Mouse (Mus musculus) T-helper 2 cell (primary cell): ENCODE measurements around the gene Frem1.

ENCODE experiments used
- in situ Hi-C: fragments of 300-600 bp; cut with MboI, MseI; formaldehyde crosslinking; loops from one replicate; pipeline ENCODE4 v1.15.1; 2025; ENCODE audit warnings: high pct_unique_total_duplicates

Frem1 gene

DNA sequence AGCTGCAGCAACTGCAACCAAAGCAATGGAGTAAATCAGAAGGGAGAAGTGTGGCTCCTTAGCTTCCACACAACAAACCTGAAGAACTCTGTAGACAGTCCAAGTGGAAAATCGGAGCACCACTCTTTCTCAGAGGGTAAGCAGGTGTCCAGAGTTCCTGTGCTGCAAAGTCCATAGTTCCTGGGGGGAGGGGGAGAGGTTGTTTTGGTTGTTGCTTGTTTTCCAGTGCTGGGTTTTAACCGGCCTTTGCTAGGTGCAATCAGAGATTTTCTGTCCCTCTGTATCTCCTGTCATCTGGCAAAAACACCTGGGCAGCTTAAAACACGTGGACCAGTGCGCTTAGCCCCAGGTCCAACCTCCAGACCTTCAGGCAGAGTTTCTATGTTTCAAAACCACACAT, 177.3 kb downstream of the Frem1 start:
- in situ Hi-C loops = no loop called here

DNA sequence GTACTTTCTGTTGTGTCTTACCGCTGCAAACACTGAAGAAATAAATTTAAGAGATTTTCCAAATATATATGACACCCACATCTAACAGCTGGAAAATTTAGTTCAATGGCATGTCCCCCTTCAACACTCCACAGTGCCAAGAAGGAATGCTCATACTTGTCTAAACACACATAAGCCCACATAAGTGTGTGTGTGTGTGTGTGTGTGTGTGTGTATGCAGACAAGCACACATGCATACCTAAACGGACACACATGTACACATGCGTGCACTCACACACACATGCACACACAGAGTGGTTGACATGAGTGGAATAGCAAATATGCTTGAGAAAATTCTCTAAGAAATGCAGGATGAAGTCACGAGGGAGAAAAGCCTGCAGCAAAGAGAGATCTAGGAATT, 179.6 kb downstream of the Frem1 start:
- in situ Hi-C loops = no loop called here

DNA sequence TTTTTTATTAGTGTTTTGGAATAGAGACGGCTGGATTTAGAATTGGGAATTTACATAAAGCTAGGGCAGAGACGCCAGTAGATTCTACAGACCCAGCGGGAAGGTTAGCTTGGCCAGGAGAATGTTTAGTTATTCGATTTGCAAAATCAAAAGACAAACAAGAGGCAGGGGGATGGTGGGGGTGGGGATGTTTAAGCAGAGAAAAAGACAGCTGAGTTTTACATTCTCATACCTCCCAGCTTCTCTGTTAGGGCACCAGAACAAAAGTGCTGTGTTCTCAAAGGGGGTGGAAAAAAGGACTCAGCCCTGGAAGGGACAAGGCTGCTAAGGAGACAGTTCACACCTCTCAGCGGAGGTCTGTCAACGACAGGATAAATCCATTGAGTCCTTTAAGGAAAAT, 180.0 kb downstream of the Frem1 start:
- in situ Hi-C loops = no loop called here

DNA sequence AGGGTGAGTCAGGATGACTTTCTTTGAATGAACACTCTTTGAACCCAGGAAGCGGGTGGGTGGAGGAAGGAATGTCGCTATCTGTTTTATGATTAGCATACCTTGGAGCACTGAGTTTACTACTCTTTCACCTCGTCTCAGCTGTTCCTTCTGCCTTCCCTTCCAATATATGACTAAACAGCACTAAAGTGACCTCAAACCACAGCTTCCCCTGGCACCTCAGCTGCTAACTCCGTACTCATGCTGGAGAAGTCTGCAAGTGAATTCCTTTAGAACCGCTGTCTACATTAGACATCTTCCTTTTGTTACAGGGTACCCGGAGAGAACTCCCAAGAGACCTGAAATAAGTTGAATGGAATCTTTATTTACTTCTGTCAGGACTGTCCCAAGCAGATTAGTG, 181.2 kb downstream of the Frem1 start:
- in situ Hi-C loops = no loop called here

DNA sequence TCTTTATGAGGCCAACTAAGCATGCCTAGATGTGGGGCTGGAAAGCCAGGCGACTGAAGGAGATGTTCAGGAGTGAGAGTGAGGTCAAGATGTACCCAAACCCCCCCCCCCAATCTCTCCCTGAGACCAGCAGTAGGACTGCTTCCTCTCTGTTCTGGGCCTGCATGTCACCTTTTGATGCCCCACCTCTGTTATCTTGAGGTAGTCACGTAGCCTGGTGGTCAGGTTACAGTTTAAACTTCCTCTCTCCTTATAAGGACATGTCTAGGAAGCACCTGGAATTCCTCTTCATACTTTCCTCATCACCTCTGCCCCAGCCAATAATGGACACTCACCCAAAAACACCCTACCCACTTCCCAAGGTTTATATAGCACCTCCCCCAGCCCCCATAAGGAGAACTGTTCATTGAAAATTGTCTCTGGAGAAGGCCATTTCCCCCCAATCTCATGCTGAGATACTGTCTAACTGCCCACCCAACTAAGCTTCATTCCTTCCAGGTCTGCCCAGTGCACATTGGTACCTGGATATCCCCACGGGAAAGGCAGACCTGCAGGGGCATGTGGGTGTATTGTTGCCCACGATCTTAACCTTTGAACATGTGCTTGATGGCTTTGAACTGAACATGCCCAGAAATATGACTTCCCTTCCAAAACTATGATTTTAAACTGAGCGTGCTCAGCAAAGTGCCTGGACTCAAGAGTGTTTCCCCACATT, 184.3 kb downstream of the Frem1 start:
- in situ Hi-C loops = no loop called here

DNA sequence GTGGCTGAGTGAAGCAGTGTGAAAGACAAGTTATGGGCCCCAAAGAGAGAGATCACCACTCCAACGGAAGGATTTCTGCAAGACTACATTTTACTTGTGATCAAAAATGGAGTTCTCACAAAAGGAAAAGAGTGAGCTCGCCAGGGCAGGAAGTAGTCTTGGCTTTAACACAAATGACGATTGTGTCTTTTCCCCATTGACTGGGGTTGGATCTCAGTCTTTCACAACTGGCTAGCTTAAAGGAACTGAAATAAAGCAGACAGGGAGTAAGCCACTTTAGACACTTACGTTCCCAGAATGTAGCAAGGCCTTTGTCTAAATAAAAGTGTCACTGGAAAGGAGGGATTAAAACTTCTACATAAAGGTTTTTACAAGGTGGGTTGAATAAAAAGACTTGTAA, 185.0 kb downstream of the Frem1 start:
- in situ Hi-C loops = no loop called here

DNA sequence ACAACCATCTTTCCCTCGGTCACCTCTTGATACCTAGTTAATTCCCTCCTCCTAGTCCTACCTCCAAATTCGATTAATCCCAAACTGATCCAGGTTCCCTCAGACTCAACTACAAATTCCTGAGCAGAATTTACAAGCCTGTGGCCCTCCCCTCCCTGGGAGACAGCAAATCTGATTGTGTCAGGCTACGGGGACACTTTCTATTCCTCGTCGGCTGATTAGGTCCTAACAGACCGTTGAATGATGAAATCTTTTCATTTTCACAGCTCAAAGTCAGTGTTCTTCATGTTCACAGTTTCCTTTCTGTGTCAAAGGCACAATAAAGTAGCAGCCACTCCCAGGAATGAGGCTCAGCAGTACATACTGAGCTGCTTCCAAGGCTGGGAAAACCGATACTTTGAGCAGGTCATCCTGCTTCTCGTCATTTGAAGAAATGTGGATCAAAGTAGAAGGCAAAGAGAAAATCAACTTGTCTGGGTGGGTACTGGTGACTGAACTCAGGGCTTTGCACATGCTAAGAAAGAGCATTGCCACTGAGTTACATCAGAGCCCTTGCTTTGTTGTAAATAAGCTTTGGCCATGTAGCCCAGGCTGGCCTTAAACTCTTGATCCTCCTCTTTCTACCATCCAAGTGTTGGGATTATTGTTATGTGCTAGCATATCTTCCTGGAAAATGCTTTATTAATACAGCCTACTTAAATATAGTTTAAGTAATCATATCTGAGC, 187.0 kb downstream of the Frem1 start:
- in situ Hi-C loops = no loop called here

DNA sequence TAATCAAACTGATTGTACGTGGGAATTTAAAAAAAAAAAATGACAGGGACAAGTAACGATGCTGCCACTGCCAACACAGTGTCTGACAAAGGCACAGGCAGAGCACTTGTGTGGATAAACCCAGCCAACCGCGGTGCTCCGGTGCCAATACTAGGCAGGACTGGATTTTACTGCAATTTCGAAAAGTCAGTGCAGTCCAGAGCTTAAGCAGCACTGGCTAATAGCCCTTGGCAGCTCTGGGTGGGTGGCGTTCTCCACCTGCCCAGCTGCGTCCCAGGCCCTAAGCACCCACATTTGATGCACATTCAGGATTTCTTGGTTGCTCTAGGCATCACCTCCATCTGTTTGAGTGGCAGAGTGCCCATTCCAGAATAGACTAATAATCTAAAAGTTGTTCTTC, 188.8 kb downstream of the Frem1 start:
- in situ Hi-C loops = no loop called here

DNA sequence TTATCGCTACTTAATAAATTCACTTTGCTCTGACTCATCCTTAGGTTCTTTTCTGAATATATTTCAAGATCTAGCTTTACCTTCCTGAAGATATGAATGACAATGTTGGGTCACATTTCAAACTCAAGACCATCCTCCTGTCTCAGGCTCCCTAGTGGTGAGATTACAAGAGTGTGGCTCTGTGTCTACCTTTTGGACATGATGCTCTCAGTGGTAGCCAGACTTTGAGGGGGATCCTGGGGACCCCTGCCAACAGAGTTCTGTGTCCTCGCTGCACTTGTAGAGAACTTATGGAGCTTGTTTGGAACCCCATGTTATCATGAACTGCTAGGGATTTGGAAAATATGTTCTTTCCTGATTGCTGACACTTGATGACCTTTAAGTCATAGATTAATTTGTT, 190.7 kb downstream of the Frem1 start:
- in situ Hi-C loops = no loop called here

DNA sequence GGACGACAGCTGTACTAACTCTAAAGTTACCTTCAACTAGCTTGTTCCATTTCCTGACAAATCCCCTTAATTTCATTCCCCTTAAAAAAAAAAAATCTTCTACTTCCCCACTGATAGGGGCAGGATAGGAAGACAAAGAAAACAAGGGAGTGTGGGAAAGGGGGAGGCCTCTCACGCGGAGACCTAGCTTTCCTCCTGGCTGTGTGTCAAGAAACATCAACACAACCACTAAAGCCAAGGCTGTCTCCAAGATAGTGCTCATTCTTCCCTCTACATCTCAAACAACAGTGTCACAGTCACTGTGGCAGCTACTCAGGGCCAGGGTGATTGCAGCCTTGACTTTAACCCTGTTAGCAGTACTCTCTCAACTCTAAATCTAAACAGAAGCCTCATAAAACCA, 191.6 kb downstream of the Frem1 start:
- in situ Hi-C loops = no loop called here

DNA sequence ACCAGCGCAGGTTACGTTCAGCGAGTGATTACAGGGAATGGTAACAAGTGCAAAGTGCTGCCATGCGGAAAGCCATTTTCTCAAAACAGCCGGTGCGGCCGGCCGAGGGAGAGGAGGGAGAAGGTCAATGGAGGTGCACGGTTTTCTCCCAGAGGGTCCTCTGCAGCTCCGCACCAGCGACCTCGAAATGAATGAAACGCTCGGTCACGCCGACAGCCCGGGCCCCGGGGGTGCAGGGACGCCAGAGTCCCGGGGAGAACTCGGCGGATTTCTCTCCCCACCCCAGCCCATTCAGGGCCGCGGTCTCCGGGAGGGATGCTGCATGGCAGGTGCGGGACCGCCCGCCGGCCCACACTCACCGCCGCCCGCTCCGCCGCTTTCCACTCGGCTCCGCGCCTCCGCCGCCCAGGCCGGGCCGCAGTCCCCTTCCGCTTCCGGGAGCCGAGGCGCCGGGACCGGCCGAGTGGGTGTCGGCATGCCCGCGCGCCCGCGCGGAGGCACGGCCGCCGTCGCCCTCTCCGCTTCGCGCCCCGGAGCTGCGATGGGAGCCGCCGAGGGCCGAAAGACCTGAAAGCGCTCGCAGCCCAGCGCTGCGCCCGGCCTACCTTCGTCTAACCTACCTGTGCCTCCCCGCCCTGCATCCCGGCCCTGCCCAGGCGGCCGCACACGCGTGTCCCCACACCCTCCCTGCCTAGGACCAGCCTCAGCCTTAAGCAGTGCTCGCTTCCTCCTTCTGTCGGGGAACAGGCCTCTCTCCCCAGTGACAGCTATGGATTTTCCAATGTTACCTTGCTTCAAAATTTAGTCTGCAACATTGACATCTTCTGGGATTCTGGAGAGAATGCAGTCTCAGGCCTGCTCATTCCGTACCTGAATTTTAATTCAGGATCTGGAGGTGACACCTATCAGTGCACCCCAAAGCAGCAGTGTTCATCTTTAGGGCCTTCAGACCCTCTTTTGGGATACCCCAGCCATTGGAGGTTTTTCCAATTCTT, 192.7 kb downstream of the Frem1 start, which contains the start of gene Zdhhc21:
Zdhhc21 (minus strand) TSS at position 828 of the 995 bp plus-strand sequence.
- in situ Hi-C loops = no loop called here

DNA sequence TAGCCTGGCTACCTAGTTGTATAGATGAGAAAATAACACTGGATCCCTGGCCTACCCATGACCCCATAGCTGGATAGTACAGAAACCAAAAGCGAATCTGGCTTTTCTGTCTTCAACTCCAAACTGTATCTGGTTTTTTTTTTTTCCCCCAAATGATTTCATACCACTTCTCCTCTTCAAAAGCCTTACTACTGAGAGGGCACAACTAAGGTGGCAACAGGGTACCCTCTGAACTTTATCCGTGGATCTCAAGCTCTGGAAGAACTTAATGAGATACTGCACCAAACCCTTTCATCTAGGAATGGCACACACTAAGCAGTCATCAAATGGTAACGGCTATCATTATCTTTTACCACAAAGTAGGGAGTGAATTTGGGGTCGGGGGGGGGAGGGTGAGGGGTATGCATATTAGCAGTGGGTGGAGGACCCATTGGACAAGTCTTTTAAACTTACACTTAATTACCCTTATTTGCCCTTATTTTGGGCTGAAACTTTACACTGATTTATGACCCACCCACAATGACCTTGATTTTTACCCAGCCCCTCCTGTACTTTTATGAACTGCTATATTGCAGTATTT, 193.6 kb downstream of the Frem1 start:
- in situ Hi-C loops = no loop called here

DNA sequence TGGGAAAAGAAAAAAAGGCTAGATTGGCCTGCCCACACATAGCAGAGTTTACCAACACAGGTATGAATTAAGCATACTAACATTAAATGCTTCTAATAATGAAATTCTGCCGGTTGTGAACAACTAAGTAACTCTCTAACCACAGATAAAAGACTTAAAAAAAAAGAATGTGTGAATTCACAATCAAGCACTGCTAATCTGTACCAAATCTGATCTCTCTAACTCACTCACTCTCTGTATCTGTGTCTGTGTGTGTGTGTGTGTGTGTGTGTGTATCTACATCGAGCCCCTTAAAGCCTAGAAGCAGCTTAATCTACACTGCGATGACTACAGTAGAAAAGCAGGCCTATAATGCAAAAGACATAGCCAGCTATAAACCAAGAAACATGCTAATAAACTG, 195.2 kb downstream of the Frem1 start:
- in situ Hi-C loops = no loop called here

DNA sequence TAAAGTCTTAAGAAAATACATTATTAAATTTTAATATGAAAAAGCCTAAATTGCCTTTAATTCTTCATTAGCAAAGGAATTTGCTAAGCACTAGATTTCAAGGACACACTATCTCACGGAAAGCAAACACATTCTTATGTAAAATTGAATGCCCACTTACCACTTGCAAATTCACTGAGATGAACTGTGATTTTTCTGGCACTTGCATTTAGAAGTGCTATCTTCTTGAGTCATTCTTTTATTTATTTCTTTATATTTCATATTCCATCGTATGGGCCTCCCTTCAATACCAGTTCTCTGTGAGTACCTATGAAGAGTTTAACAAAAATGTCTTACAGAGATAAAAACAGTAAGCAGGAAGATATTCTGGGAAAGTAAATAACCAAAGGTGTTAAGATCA, 198.3 kb downstream of the Frem1 start:
- in situ Hi-C loops = no loop called here

DNA sequence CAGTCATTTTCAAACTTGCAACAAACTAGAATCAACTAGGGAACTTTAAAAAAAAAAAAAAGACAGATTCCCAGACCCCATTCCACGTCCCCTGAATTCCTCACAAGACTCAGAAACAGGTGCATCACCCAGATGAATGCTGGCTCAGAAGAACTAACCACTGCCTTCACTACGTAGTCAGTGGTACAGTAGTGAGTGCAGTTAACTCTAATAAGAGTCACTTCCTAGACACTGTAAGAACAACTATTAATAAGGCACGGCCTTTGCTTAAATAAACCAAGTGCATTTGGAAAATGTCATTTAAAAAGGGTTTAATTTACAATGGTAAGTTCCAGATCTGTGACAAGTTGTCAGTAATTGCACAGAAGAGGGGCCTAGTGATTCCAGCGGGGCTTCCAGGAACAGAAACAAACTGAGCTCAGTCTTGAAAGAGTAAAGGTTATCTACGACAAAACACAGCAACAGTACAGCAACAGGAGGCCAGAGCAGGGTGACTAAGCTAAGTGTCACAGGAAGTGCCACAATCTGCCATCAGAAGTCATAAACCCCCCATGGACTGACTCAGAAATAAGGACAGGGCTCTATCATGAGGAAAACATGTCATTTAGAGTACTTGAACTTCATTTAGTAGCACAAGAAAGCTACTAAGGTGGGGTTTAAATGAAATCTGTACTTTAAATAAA, 203.4 kb downstream of the Frem1 start:
- in situ Hi-C loops = no loop called here
